Mouse (Mus musculus) lung, postnatal 0 days (tissue): Measurements from ENCODE around the gene Bcl2l1. TPM values are rescaled to one million over a fixed set of nuclear protein-coding genes. Genes with fewer than 3 reads are reported as not detected.

Experiments
- ATAC-seq: fragments of 200-750 bp; cut with Nextera tagmentation; 2 replicates; pipeline ENCODE4 v1.8.0; 2017; ENCODE audit warnings: moderate library complexity
- DNase-seq: peaks from one replicate; pipeline ENCODE4 v3.0.0-alpha.2; 2016; ENCODE audit warnings: low spot score
- H3K27ac ChIP-seq: fragments of 300-500 bp; sonication (generic); 2 replicates; pipeline ENCODE4 v1.5.1; 2014; ENCODE audit warnings: antibody characterized with exemption, mild to moderate bottlenecking, low read length, mixed read lengths
- H3K27me3 ChIP-seq: fragments of 300-500 bp; sonication (generic); replicated peaks from 2 replicates; pipeline ENCODE4 v1.6.1; 2014; ENCODE audit warnings: low read length, mixed read lengths; ENCODE audit not compliant: insufficient read depth
- H3K36me3 ChIP-seq: fragments of 300-500 bp; sonication (generic); 2 replicates; pipeline ENCODE4 v1.6.1; 2014; ENCODE audit warnings: low read length, mixed read lengths; ENCODE audit not compliant: insufficient read depth
- H3K4me1 ChIP-seq: fragments of 300-500 bp; sonication (generic); 2 replicates; pipeline ENCODE4 v1.6.1; 2014; ENCODE audit warnings: antibody characterized with exemption, low read depth, low read length, mixed read lengths; ENCODE audit not compliant: insufficient read depth
- H3K4me2 ChIP-seq: fragments of 300-500 bp; sonication (generic); replicated peaks from 2 replicates; pipeline ENCODE4 v1.6.1; 2014; ENCODE audit warnings: low read depth, mild to moderate bottlenecking, low read length, moderate library complexity, mixed read lengths
- H3K4me3 ChIP-seq: fragments of 300-500 bp; sonication (generic); 2 replicates; pipeline ENCODE4 v1.5.1; 2014; ENCODE audit warnings: low read depth, low read length
- H3K9ac ChIP-seq: fragments of 300-500 bp; sonication (generic); replicated peaks from 2 replicates; pipeline ENCODE4 v1.6.1; 2014; ENCODE audit warnings: low read depth, mild to moderate bottlenecking
- H3K9me3 ChIP-seq: fragments of 300-500 bp; sonication (generic); 2 replicates; pipeline ENCODE4 v1.6.1; 2016; ENCODE audit warnings: low read length, mixed read lengths
- CTCF ChIP-seq: IDR thresholded peaks from 2 replicates; pipeline ENCODE4 v1.5.1; 2016; ENCODE audit warnings: antibody characterized with exemption, mild to moderate bottlenecking
- EP300 ChIP-seq: IDR thresholded peaks from 2 replicates; pipeline ENCODE4 v1.6.1; 2016; ENCODE audit warnings: antibody characterized with exemption, mild to moderate bottlenecking, control low read depth
- WGBS: fragments of 180-500 bp; shearing (Covaris S2); extraction: QIAGEN DNeasy Blood & Tissue Kit; methylation state at CpG from one replicate; pipeline ENCODE4 v1.1.7; 2014; 5-methylcytosine and 5-hydroxymethylcytosine counted together
- polyA plus RNA-seq: library from polyadenylated mRNA; unstranded; fragments of >200 nt; fragmentation: Nextera tagmentation; extraction: Ambion mirVana; gene quantifications from 2 replicates; pipeline ENCODE4 v1.2.1, GENCODE M21; 2015

Bcl2l1 gene
- polyA plus RNA-seq, 1 experiment from 2014 or later: 103 TPM

DNA sequence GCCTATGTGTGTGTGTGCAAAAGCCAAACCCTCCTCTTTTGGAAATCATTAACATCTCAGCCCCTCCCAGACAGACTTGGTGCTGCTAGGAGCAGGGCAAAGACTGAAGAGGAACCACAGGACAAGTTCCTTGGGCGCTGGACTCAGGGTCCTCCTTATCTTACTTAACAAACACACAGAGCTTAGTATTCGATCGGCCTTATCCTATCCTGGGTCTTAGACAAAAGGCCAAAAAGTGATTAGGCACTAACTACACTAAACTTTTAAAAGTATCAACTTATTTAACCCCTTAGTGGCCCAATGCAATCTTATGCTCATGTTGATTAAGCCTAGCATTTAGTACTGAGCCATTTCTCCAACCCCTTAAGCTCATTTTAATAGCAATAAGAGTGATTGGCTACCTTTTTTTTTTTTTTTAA lies 91.7 kb downstream of the Bcl2l1 start:
- H3K36me3 ChIP-seq: no peaks in the 10 kb centered on the region
- peak; percentile 87 for DNase-seq
- H3K4me3 ChIP-seq: 0 out of 2 replicates have a peak overlapping the region, but pooled peaks have one; percentile 87
- H3K9me3 ChIP-seq: no peaks in the 10 kb centered on the region
- peak overlapping the region; percentile 97 for H3K27ac ChIP-seq
- H3K4me2 ChIP-seq: peak overlapping the region; percentile 74; the same call in 1 of the 2 replicates
- TF ChIP-seq CTCF: no peak
- TF ChIP-seq EP300: no peak; the same call in 1 of the 2 replicates
- no peaks in the 10 kb centered on the region for H3K27me3 ChIP-seq
- peak; percentile 20 for ATAC-seq
- H3K9ac ChIP-seq: peak overlapping the region; percentile 36; the same call in 1 of the 2 replicates
- peaks cover 12% of the 10 kb centered on the region; the same call in 1 of the 2 replicates for H3K4me1 ChIP-seq
- WGBS: 6% methylated on average over 3 of the region's 3 CpGs

DNA sequence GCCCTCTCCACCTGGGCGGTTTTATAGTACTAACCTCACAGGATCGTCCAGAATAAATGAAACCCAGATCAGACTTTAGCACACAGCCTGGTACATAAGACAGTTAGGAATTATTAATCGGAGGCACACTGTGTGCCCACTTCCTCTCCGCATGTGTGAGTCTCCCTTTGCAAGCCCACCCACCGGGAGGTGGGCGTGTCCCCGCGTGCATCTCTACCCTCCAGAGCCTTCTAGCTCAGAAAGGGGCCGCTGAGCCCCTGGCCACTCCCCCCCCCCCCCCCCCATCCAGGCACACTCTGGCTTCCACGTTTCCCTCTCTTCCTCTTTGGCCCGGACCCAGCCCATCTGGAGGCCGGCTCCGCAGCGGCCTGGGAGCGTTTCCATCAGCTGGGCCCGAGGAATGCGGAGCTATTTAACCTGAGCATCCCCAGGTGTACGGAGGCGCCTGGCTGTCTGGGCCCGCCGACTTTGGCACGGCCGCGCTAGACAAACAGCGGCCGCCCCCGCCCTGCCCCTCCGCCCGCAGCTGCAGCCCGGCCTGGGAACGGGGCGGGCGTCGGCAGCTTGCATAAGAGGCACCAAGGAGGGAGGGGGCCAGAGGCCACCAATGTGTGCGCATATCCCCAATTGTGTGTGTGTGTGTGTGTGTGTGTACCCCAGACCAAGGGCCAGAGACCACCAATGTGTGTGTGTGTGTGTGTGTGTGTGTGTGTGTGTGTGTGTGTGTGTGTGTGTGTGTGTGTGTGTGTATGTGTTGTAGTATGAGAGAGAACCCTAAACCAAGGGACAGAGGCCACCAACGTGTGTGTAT lies 92.3 kb downstream of the Bcl2l1 start:
- ATAC-seq (peak; percentile 55), DNase-seq (peak; percentile 94)
- Histone ChIP-seq H3K36me3 (no peaks in the 10 kb centered on the region), H3K9ac (peak overlapping the region; percentile 96), H3K4me1 (peaks cover 18% of the 10 kb centered on the region; the same call in 1 of the 2 replicates), H3K27me3 (no peaks in the 10 kb centered on the region), H3K4me2 (peak overlapping the region; percentile 74), H3K9me3 (no peaks in the 10 kb centered on the region), H3K27ac (peak overlapping the region; percentile 97), H3K4me3 (peak overlapping the region; percentile 87)
- TF ChIP-seq EP300 (no peak), CTCF (no peak)
- WGBS: 0% methylated on average over 31 of the region's 36 CpGs

- Histone ChIP-seq H3K4me3 (peak overlapping the region; percentile 87), H3K36me3 (no peaks in the 10 kb centered on the region), H3K27me3 (no peaks in the 10 kb centered on the region), H3K4me2 (peak overlapping the region; percentile 74), H3K9me3 (no peaks in the 10 kb centered on the region), H3K27ac (peak overlapping the region; percentile 97), H3K9ac (peak overlapping the region; percentile 96), H3K4me1 (peaks cover 20% of the 10 kb centered on the region; the same call in 1 of the 2 replicates)
- DNase-seq (no peak), ATAC-seq (no peak)
- no peak for TF ChIP-seq EP300
- no peak for TF ChIP-seq CTCF
- WGBS: 47% methylated on average over 2 of the region's 2 CpGs
Observed at GRCm38 (mm10) chr2:152738341-152738740, 93.2 kb downstream of the Bcl2l1 start.

DNA sequence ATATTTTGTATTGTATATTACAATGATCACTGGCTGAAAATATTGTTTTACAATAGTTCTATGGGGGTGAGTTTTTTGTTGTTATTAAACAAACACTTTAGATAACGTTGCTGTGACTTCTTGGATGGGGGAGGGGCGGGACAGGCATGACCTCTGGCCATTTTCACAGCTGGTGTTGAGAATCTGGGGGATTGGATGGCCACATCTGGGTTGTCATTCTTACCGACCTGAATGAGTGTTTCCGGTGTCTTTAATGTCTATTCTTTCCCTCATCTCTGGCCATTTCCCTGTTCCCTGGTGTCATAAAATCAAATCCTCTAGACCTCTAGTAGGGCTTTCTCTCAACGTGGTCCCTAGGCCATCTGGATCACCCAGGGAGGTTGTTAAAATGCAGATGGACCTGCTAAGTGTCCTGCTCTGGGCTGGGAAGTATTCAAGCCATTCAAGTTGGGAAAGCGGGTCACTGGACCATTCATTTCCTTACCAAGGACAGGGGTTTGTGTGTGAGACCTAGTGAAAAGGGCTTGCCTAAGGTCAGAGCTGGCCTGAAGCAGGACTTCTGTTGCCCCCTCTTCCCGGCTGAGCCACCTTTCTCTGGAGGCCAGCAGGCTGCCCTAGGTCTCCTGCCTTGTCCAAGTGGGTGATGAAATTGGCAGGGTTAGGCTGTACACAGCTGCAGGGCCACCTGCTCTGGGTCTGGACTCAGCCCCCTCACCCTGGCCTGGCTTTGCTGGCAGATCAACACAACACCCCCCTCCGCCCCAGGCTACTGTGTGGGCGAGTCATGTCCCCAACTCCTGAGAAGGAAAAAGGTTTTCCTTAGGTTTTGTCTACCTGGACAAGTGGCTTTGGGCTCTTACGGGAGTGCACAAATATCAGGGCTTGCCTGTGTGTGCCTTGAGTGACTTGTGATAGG lies 94.0 kb downstream of the Bcl2l1 start:
- H3K4me3 ChIP-seq: peak overlapping the region; percentile 87
- 9% methylated on average over 10 of the region's 10 CpGs for WGBS
- H3K27me3 ChIP-seq: no peaks in the 10 kb centered on the region
- H3K36me3 ChIP-seq: no peaks in the 10 kb centered on the region
- TF ChIP-seq EP300 (no peak), CTCF (no peak)
- ATAC-seq: no peak
- DNase-seq: no peak
- H3K9ac ChIP-seq: peak overlapping the region; percentile 96
- peaks cover 20% of the 10 kb centered on the region; the same call in 1 of the 2 replicates for H3K4me1 ChIP-seq
- H3K9me3 ChIP-seq: no peaks in the 10 kb centered on the region
- H3K4me2 ChIP-seq: peak overlapping the region; percentile 74
- H3K27ac ChIP-seq: peak overlapping the region; percentile 97

DNA sequence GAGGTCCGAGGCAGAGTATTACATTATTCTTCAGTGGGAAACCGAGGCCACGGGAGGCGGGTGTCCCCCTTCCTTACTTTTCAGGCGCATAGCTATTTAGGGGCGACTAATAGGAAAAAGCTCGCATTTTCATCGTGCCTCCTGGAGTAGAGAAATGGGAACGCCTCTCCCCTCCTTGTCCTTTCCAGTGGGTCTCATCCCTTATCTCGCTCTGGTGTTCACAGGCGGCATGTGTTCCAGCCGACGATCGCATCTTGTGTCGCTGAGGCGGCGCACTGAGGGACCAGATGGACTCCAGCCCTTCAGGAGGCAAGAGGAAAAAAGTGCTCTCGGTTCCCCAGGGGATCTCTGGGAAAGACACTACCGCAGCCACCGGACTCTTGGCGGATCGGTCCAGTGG lies 94.8 kb downstream of the Bcl2l1 start:
- peak overlapping the region; percentile 96 for H3K9ac ChIP-seq
- ATAC-seq (no peak), DNase-seq (no peak)
- WGBS: under 1% methylated on average over 22 of the region's 22 CpGs
- H3K4me3 ChIP-seq: peak overlapping the region; percentile 87
- no peaks in the 10 kb centered on the region for H3K9me3 ChIP-seq
- peak overlapping the region; percentile 74 for H3K4me2 ChIP-seq
- no peaks in the 10 kb centered on the region for H3K36me3 ChIP-seq
- peak overlapping the region; percentile 97 for H3K27ac ChIP-seq
- TF ChIP-seq EP300: no peak
- no peak for TF ChIP-seq CTCF
- peaks cover 19% of the 10 kb centered on the region; the same call in 1 of the 2 replicates for H3K4me1 ChIP-seq
- no peaks in the 10 kb centered on the region for H3K27me3 ChIP-seq
